In the genomic region with DNA sequence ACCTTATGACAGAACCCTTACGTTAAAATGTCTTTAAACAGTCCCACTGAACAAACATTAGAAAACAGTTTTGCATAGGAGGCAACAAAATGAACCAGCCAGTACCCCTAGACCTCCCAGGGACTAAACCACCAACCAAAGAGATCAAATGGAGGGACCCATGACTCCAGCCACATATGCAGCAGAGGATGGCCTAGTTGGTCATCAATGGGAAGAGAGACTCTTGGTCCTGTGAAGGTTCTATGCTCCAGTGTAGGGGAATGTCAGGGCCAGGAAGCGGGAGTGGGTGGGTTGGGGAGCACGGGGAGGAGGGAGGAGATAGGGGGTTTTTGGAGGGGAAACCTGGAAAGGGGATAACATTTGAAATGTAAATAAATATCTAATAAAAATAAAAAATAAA, we compare ENCODE assay signal across 11 mouse cellular contexts. TPM values are rescaled to one million over a fixed set of nuclear protein-coding genes. Genes with fewer than 3 reads are reported as not detected.
DNase-seq lines count a peak whose midpoint lies in the region; ATAC-seq and TF ChIP-seq lines count a peak whose summit lies in the region.
"Not testable (repeated sequence)": the region's sequence is repeated elsewhere in the genome, so short reads cannot be mapped to it uniquely, and the experiment has no call there.
"Had no signal": no experiment of that assay in that cellular context is flagged by ENCODE, and none has a peak within 500 bp of the region (broad histone marks: within the 10 kb centered on the region; RNA-seq: fewer than 3 reads in every experiment).

No protein-coding gene starts in this region.

- 74% methylated on average over 3 of the region's 3 CpGs for WGBS in forebrain, embryonic 13.5 days
- WGBS in heart, embryonic 12.5 days = 92% methylated on average over 3 of the region's 3 CpGs
- 87% methylated on average over 3 of the region's 3 CpGs for WGBS in hindbrain, embryonic 14.5 days
- WGBS in lung, embryonic 15.5 days = 91% methylated on average over 3 of the region's 3 CpGs
- 90% methylated on average over 3 of the region's 3 CpGs for WGBS in midbrain, embryonic 13.5 days
- WGBS in neural tube, embryonic 15.5 days = 90% methylated on average over 3 of the region's 3 CpGs

- H3K9ac ChIP-seq in forebrain, embryonic 13.5 days; heart, embryonic 12.5 days; hindbrain, embryonic 14.5 days; lung, embryonic 15.5 days; midbrain, embryonic 13.5 days (replicated peaks); neural tube, embryonic 15.5 days (replicated peaks): not testable (repeated sequence)

- peak overlapping the region; percentile 50 for H3K4me2 ChIP-seq in forebrain, embryonic 13.5 days
- H3K4me2 ChIP-seq in heart, embryonic 12.5 days = 0 out of 2 replicates have a peak overlapping the region, but pooled peaks have one; percentile 13
- H3K4me2 ChIP-seq in hindbrain, embryonic 14.5 days (replicated peaks) = peak overlapping the region; percentile 27; the same call in 1 of the 2 replicates
- 0 out of 2 replicates have a peak overlapping the region, but pooled peaks have one; percentile 13 for H3K4me2 ChIP-seq in lung, embryonic 15.5 days
- H3K4me2 ChIP-seq in midbrain, embryonic 13.5 days (replicated peaks) = peak overlapping the region; percentile 45
- H3K4me2 ChIP-seq in neural tube, embryonic 15.5 days = peak overlapping the region; percentile 22; the same call in 1 of the 2 replicates

- H3K4me3 ChIP-seq in forebrain, embryonic 13.5 days = peak overlapping the region; percentile 27
- H3K4me3 ChIP-seq in heart, embryonic 12.5 days; hindbrain, embryonic 14.5 days (replicated peaks; ENCODE audit: low read length); lung, embryonic 15.5 days; neural tube, embryonic 15.5 days (replicated peaks): not testable (repeated sequence)
- peak overlapping the region; percentile 78 for H3K4me3 ChIP-seq in layer of hippocampus, adult 2 months
- H3K4me3 ChIP-seq in midbrain, embryonic 13.5 days (replicated peaks) = peak overlapping the region; percentile 25

- H3K36me3 ChIP-seq in forebrain, embryonic 13.5 days (ENCODE audit: poor library complexity, severe bottlenecking); heart, embryonic 12.5 days; hindbrain, embryonic 14.5 days (replicated peaks; ENCODE audit: control insufficient read depth, insufficient read depth); lung, embryonic 15.5 days; midbrain, embryonic 13.5 days; neural tube, embryonic 15.5 days: not testable (repeated sequence)

- not testable (repeated sequence) for TF ChIP-seq CTCF in layer of hippocampus, adult 2 months (conservative IDR thresholded peaks at IDR 0.05)

- ATAC-seq in forebrain, embryonic 13.5 days; heart, embryonic 12.5 days (ENCODE audit: insufficient number of reproducible peaks, low FRiP score); hindbrain, embryonic 14.5 days (ENCODE audit: low FRiP score); lung, embryonic 15.5 days (ENCODE audit: borderline replicate concordance, extremely low read depth, low FRiP score, low TSS enrichment); midbrain, embryonic 13.5 days; neural tube, embryonic 15.5 days (ENCODE audit: low FRiP score): not testable (repeated sequence)

- H3K9me3 ChIP-seq in forebrain, embryonic 13.5 days (replicated peaks); heart, embryonic 12.5 days (replicated peaks); hindbrain, embryonic 14.5 days (ENCODE audit: control insufficient read depth, low read length); lung, embryonic 15.5 days; midbrain, embryonic 13.5 days; neural tube, embryonic 15.5 days (replicated peaks): not testable (repeated sequence)

- DNase-seq in hindbrain, embryonic 14.5 days (ENCODE audit: low spot score); layer of hippocampus, adult 2 months (ENCODE audit: low spot score in 2 of 2): not testable (repeated sequence)

- not testable (repeated sequence) for H3K27ac ChIP-seq in forebrain, embryonic 13.5 days; heart, embryonic 12.5 days (ENCODE audit: poor library complexity, severe bottlenecking); hindbrain, embryonic 14.5 days; lung, embryonic 15.5 days; midbrain, embryonic 13.5 days; neural tube, embryonic 15.5 days (replicated peaks)
- H3K27ac ChIP-seq in layer of hippocampus, adult 2 months = peak overlapping the region; percentile 99

- peaks cover 12% of the 10 kb centered on the region for H3K4me1 ChIP-seq in forebrain, embryonic 13.5 days
- H3K4me1 ChIP-seq in heart, embryonic 12.5 days (replicated peaks); hindbrain, embryonic 14.5 days (replicated peaks; ENCODE audit: control insufficient read depth, insufficient read depth, low read length); neural tube, embryonic 15.5 days: not testable (repeated sequence)
- H3K4me1 ChIP-seq in lung, embryonic 15.5 days = 0 out of 2 replicates have a peak, but pooled peaks cover 10% of the 10 kb centered on the region
- peaks cover 11% of the 10 kb centered on the region; the same call in 1 of the 2 replicates for H3K4me1 ChIP-seq in midbrain, embryonic 13.5 days (replicated peaks)

- H3K27me3 ChIP-seq in forebrain, embryonic 13.5 days; heart, embryonic 12.5 days (replicated peaks); hindbrain, embryonic 14.5 days (ENCODE audit: control insufficient read depth, insufficient read depth, low read length); lung, embryonic 15.5 days; midbrain, embryonic 13.5 days; neural tube, embryonic 15.5 days (replicated peaks): not testable (repeated sequence)

RNA-seq across cellular contexts. Expression of a gene that starts 1.6 kb away (rescaled TPM):
- 7.1 and 7.3 TPM in 2 replicates for polyA plus RNA-seq in forebrain, embryonic 13.5 days (2015; fragmentation: Nextera tagmentation; extraction: Ambion mirVana)
- 5.4 and 6.9 TPM in 2 replicates for polyA plus RNA-seq in heart, embryonic 12.5 days (2016; fragmentation: Nextera tagmentation; extraction: Ambion mirVana)
- 2.3 and 3.0 TPM in 2 replicates for polyA plus RNA-seq in hindbrain, embryonic 14.5 days (2014; fragmentation: Nextera tagmentation; extraction: Ambion mirVana)
- total RNA-seq in layer of hippocampus, adult 2 months (2021) = 10 to 100 TPM; 28.4 to 34.7 TPM
- polyA plus RNA-seq in lung, embryonic 15.5 days (2015; fragmentation: Nextera tagmentation; extraction: Ambion mirVana) = 4.0 and 4.9 TPM in 2 replicates
- polyA plus RNA-seq in midbrain, embryonic 13.5 days (2015; fragmentation: Nextera tagmentation; extraction: Ambion mirVana) = 4.7 and 5.4 TPM in 2 replicates
- 2.1 and 3.3 TPM in 2 replicates for polyA plus RNA-seq in neural tube, embryonic 15.5 days (2015; fragmentation: Nextera tagmentation; extraction: Ambion mirVana)

RNA-seq across cellular contexts. Expression of a gene that starts 37.4 kb away (rescaled TPM):
- polyA plus RNA-seq in forebrain, embryonic 13.5 days (2015; fragmentation: Nextera tagmentation; extraction: Ambion mirVana) = 96.4 and 99.8 TPM in 2 replicates
- polyA plus RNA-seq in heart, embryonic 12.5 days (2016; fragmentation: Nextera tagmentation; extraction: Ambion mirVana) = 131 and 136 TPM in 2 replicates
- polyA plus RNA-seq in hindbrain, embryonic 14.5 days (2014; fragmentation: Nextera tagmentation; extraction: Ambion mirVana) = 74.8 and 82.5 TPM in 2 replicates
- total RNA-seq in layer of hippocampus, adult 2 months (2021) = 10 to 100 TPM; 72.9 to 73.9 TPM
- polyA plus RNA-seq in lung, embryonic 15.5 days (2015; fragmentation: Nextera tagmentation; extraction: Ambion mirVana) = 76.3 and 78.8 TPM in 2 replicates
- polyA plus RNA-seq in midbrain, embryonic 13.5 days (2015; fragmentation: Nextera tagmentation; extraction: Ambion mirVana) = 91.4 and 94.5 TPM in 2 replicates
- polyA plus RNA-seq in neural tube, embryonic 15.5 days (2015; fragmentation: Nextera tagmentation; extraction: Ambion mirVana) = 68.2 and 74.6 TPM in 2 replicates

RNA-seq across cellular contexts. Expression of a gene that starts 53.9 kb away (rescaled TPM):
- polyA plus RNA-seq in forebrain, embryonic 13.5 days (2015; fragmentation: Nextera tagmentation; extraction: Ambion mirVana) = 82.1 and 84.1 TPM in 2 replicates
- 21.7 and 22.9 TPM in 2 replicates for polyA plus RNA-seq in heart, embryonic 12.5 days (2016; fragmentation: Nextera tagmentation; extraction: Ambion mirVana)
- 56.4 and 58.7 TPM in 2 replicates for polyA plus RNA-seq in hindbrain, embryonic 14.5 days (2014; fragmentation: Nextera tagmentation; extraction: Ambion mirVana)
- total RNA-seq in layer of hippocampus, adult 2 months (2021) = 10 to 100 TPM; 20.6 to 23.3 TPM
- 41.8 and 42.8 TPM in 2 replicates for polyA plus RNA-seq in lung, embryonic 15.5 days (2015; fragmentation: Nextera tagmentation; extraction: Ambion mirVana)
- polyA plus RNA-seq in midbrain, embryonic 13.5 days (2015; fragmentation: Nextera tagmentation; extraction: Ambion mirVana) = 80.8 and 82.1 TPM in 2 replicates
- 41.3 and 44.2 TPM in 2 replicates for polyA plus RNA-seq in neural tube, embryonic 15.5 days (2015; fragmentation: Nextera tagmentation; extraction: Ambion mirVana)

RNA-seq across cellular contexts. Expression of a gene that starts 54.1 kb away (rescaled TPM):
- 0.09 and 0.29 TPM in 2 replicates for polyA plus RNA-seq in forebrain, embryonic 13.5 days (2015; fragmentation: Nextera tagmentation; extraction: Ambion mirVana)
- 0.10 and 0.19 TPM in 2 replicates for polyA plus RNA-seq in heart, embryonic 12.5 days (2016; fragmentation: Nextera tagmentation; extraction: Ambion mirVana)
- polyA plus RNA-seq in hindbrain, embryonic 14.5 days (2014; fragmentation: Nextera tagmentation; extraction: Ambion mirVana) = 0.20 TPM in 2 replicates
- under 1 TPM; 0.29 to 0.41 TPM for total RNA-seq in layer of hippocampus, adult 2 months (2021)
- polyA plus RNA-seq in lung, embryonic 15.5 days (2015; fragmentation: Nextera tagmentation; extraction: Ambion mirVana) = 0.72 and 0.91 TPM in 2 replicates
- 0.30 and 0.50 TPM in 2 replicates for polyA plus RNA-seq in midbrain, embryonic 13.5 days (2015; fragmentation: Nextera tagmentation; extraction: Ambion mirVana)
- polyA plus RNA-seq in neural tube, embryonic 15.5 days (2015; fragmentation: Nextera tagmentation; extraction: Ambion mirVana) = 0.08 and 0.13 TPM in 2 replicates
- total RNA-seq: adrenal gland, postnatal 25 days; ES-E14; granulocyte monocyte progenitor cell, adult 5-6 weeks; hematopoietic stem cell, adult 5-6 weeks had no signal
